Mouse (Mus musculus) cerebellum, adult 2 months (tissue): ENCODE results near the gene Vipr2. TPM values are rescaled to one million over a fixed set of nuclear protein-coding genes. Genes with fewer than 3 reads are reported as not detected.
A peak's percentile ranks its signal among the peaks of the same experiment; 100 is the strongest.

Experiments used
- DNase-seq, 2 experiments: peaks; one replicate each; pipeline ENCODE4 v3.0.0; 2021
- H3K27ac ChIP-seq: fragments of 200-500 bp; 2 replicates; pipeline ENCODE4 v1.5.1; 2012; ENCODE audit warnings: low read length, control low read depth, inconsistent platforms; ENCODE audit not compliant: insufficient read depth
- H3K27me3 ChIP-seq: fragments of 200-500 bp; 2 replicates; pipeline ENCODE4 v1.6.1; 2012; ENCODE audit warnings: inconsistent platforms, mild to moderate bottlenecking, low read length, moderate library complexity; ENCODE audit not compliant: control insufficient read depth, insufficient read depth
- H3K4me1 ChIP-seq: fragments of 200-500 bp; 2 replicates; pipeline ENCODE4 v1.6.1; 2011; ENCODE audit warnings: low read length; ENCODE audit not compliant: control insufficient read depth, insufficient read depth
- H3K4me3 ChIP-seq: fragments of 200-500 bp; replicated peaks from 2 replicates; pipeline ENCODE3; 2011; ENCODE audit warnings: mild to moderate bottlenecking, low read depth, low read length, control low read depth; ENCODE audit not compliant: insufficient read depth
- CTCF ChIP-seq: fragments of 200-500 bp; IDR thresholded peaks from 2 replicates; pipeline ENCODE4 v1.5.1; 2011; ENCODE audit warnings: low read depth, mild to moderate bottlenecking, control low read depth, low read length, moderate library complexity, borderline replicate concordance; ENCODE audit not compliant: insufficient read depth
- POLR2A ChIP-seq: fragments of 200-500 bp; IDR thresholded peaks from 2 replicates; pipeline ENCODE4 v1.6.1; 2011; ENCODE audit warnings: low read length, control low read depth, borderline replicate concordance; ENCODE audit not compliant: insufficient read depth
- WGBS: fragments of 180-500 bp; shearing (Covaris S2); methylation state at CpG from one replicate; pipeline ENCODE4 v1.1.7; 2018; 5-methylcytosine and 5-hydroxymethylcytosine counted together
- polyA plus RNA-seq: library from polyadenylated mRNA; depleted of rRNA; stranded (reverse); fragments of >200 nt; gene quantifications from 2 replicates; pipeline ENCODE4 v1.2.3, GENCODE M21; 2012; rRNA removed

Gene Vipr2
- polyA plus RNA-seq, 1 experiment, result 7.8 TPM

DNA sequence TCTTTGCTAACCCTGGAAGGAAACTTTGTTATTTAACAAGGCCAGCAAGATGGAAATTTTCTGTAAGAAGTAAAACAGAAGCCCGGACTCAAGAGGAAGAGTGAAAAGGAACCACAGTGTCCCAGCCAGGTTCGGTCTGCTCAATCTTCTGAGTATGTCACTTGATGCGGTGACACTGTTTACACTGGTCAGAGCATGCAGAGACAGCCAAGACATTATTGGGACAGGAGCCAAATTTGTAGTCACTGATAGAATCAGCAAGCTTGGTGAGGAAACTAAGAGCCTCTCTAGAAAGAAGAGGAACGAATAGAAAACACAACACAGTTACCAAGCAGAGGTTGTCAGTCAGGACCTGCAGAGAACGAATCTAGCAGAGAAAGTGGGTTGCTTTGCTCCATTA, 92.1 kb downstream of the Vipr2 start:
- DNase-seq, result peak in 1 of 2 experiments; percentile 53
- no peaks in the 10 kb centered on the region for H3K27me3 ChIP-seq
- H3K4me1 ChIP-seq, result no peaks in the 10 kb centered on the region; the same call in 1 of the 2 replicates
- no peak overlapping the region for H3K4me3 ChIP-seq
- TF ChIP-seq CTCF, result no peak
- no peak for TF ChIP-seq POLR2A
- WGBS, result 28% methylated on average over 5 of the region's 5 CpGs
- H3K27ac ChIP-seq, result no peak overlapping the region

- TF ChIP-seq CTCF, result no peak
- TF ChIP-seq POLR2A, result no peak
- H3K4me1 ChIP-seq, result peaks cover 6% of the 10 kb centered on the region; the same call in 1 of the 2 replicates
- no peak for DNase-seq
- no peak overlapping the region for H3K4me3 ChIP-seq
- H3K27me3 ChIP-seq, result no peaks in the 10 kb centered on the region
- no peak overlapping the region for H3K27ac ChIP-seq
- 93% methylated on average over 3 of the region's 3 CpGs for WGBS
Measured at GRCm38 (mm10) chr12:116176930-116177329, 99.4 kb downstream of the Vipr2 start.

DNA sequence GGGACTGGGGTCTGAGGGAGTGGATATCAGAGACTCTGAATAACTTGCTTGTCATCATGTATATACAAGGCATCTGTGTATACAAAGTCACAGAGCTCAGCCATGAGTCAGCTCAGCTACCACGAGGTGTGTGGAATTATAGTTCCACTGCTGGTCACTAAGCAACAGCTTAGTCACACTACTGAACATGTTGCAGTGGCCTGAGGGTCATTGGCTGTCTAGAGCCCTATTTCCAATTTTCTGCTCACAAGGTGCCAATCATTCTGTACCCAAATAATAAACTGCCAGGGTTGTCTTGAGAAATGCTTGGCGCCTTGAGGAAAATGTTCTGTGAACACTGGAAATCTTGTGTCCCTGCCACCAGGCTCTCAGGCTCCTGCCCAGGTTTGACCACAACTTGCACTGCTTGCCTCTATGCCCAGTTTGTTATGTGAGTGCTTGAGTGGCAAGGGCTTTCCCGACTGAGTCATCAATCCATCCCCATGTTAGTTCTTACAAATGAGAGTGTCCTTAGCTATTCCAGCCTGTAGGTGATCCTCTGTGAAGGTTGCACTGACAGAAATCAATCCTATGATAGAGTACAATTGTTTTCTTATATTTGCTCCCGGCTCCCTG, 104.0 kb downstream of the Vipr2 start:
- no peak for TF ChIP-seq CTCF
- TF ChIP-seq POLR2A, result no peak
- Histone ChIP-seq H3K4me3 (no peak overlapping the region), H3K27ac (no peak overlapping the region), H3K4me1 (no peaks in the 10 kb centered on the region), H3K27me3 (no peaks in the 10 kb centered on the region)
- 64% methylated on average over 4 of the region's 4 CpGs for WGBS
- DNase-seq, result no peak

- DNase-seq, result no peak
- TF ChIP-seq CTCF (no peak), POLR2A (no peak)
- H3K27me3 ChIP-seq, result no peaks in the 10 kb centered on the region
- no peak overlapping the region for H3K4me3 ChIP-seq
- H3K27ac ChIP-seq, result no peak overlapping the region
- H3K4me1 ChIP-seq, result no peaks in the 10 kb centered on the region
Measured at GRCm38 (mm10) chr12:116182376-116182775, 104.8 kb downstream of the Vipr2 start.

DNA sequence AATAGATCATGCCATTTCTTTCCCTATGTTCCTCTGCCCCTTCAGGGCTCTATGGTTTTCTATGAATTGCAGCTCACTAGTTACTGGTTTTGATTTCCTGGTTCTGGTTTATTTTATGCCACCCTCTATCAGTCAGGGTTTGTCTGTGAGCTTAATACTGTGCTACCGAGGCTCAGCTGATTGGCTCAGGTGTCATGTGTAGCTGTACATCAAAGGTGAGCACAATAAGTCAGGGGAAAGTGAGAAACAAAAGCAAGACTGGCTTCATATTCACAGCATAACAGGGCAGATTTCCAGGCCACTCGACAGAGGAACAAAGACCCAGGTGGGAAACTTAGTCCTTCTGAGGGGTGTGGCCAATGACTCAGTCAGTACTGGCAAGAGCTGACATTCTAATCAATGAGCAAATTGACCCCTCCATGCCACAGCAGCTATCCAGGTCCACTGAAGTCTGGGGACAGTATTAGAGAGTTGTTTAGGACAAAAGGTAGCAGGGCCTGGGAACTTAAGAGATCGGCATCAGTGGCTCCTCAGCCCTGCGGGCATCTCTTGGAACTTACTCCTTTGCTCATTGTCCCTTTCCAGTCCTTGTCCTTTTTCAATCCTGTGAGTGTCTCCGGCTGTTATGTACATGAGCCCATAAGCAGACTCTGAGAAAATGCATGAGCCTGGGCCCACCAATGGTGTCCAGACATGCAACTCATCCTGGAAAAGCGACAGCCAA, 105.8 kb downstream of the Vipr2 start:
- TF ChIP-seq POLR2A, result no peak
- TF ChIP-seq CTCF, result no peak
- Histone ChIP-seq H3K27me3 (no peaks in the 10 kb centered on the region), H3K4me1 (no peaks in the 10 kb centered on the region), H3K4me3 (no peak overlapping the region), H3K27ac (no peak overlapping the region)
- no peak for DNase-seq
- WGBS, result 87% methylated on average over 6 of the region's 6 CpGs

DNA sequence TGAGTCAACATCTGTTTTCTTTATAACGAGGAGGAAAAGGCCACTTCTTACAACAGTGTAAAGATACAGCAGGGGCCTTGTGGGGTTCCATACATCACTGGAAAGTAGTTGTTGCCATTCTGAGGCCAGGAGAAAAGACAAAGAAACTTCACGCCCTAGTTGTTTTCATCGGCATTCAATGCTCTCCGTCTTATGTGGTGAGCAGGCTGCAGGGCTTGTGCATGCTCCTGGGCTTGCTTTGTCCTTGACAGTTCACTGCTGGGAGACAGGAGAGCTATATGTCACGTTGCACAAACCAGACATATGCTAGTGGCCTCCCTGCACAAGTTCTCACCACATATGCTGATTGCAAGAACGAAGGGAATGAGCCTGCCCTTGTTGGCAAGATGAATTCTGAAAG, 116.4 kb downstream of the Vipr2 start:
- H3K27me3 ChIP-seq, result no peaks in the 10 kb centered on the region
- peak overlapping the region; percentile 36 for H3K27ac ChIP-seq
- peaks cover 10% of the 10 kb centered on the region for H3K4me1 ChIP-seq
- TF ChIP-seq POLR2A, result no peak
- TF ChIP-seq CTCF, result no peak
- H3K4me3 ChIP-seq, result no peak overlapping the region
- 32% methylated on average over 6 of the region's 6 CpGs for WGBS
- DNase-seq, result no peak

DNA sequence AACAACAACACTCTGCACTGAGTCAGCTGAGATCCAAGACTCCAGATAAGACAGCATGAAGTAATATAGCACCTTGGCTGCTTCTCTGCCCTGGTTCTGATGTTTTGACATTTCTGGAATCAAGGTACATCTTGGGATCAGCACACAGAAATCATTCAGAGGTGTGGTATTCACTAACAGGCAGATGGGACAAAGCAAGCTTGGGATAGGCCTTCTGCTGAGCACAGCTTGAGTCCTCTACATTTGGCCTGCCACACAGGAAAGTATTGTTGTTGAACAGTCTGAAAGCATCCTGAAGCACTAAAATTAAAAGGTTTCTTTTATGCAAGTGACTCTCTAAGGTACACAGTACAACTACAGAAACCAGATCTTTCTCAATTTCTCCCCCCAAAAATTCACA, 117.1 kb downstream of the Vipr2 start:
- peaks cover 10% of the 10 kb centered on the region for H3K4me1 ChIP-seq
- no peak for TF ChIP-seq POLR2A
- TF ChIP-seq CTCF, result no peak
- peak; percentile 63 to 78 for DNase-seq

More for the DNA sequence above, 117.1 kb downstream of the Vipr2 start:
- no peaks in the 10 kb centered on the region for H3K27me3 ChIP-seq
- no peak overlapping the region for H3K4me3 ChIP-seq
- H3K27ac ChIP-seq, result peak overlapping the region; percentile 36; the same call in 1 of the 2 replicates

Other genes starting within 250 kb of the Vipr2 start
- 27.9 and 34.0 TPM in 2 replicates for gene Zfp386, start 30.0 kb upstream of the Vipr2 start, polyA plus RNA-seq
- 12.5 and 13.5 TPM in 2 replicates for gene Wdr60, start 185.3 kb downstream of the Vipr2 start, polyA plus RNA-seq
- gene Gm11027, start 197.7 kb downstream of the Vipr2 start, polyA plus RNA-seq, result not detected in 2 replicates
- 18.6 and 19.5 TPM in 2 replicates for gene Esyt2, start 203.5 kb downstream of the Vipr2 start, polyA plus RNA-seq